Mouse (Mus musculus): ENCODE results near the gene Ash1l.
"Not testable (repeated sequence)": the region's sequence is repeated elsewhere in the genome, so short reads cannot be mapped to it uniquely, and the experiment has no call there.

Gene Ash1l

DNA sequence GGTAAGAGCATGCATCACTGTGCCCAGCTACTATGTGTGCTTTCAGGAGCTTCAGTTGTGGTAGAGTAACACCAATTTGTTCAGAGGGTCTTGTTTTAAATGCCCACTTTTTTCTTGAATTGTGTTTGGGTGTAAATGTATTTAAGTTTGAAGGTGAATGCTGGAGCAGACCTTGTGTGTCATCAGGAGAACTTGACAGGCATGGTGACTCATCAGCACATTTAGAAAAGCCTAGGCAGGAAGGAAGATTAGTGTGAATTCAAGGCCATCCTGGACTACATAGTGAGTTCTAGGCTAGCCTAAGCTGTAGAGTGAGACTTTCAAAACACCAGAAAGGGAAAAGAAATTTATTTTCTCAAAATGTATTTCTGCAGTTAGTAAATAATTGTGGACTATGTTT is 3.3 kb downstream of the Ash1l start:
- no peak for DNase-seq (ENCODE audit: low spot score in 2 of 2)

DNA sequence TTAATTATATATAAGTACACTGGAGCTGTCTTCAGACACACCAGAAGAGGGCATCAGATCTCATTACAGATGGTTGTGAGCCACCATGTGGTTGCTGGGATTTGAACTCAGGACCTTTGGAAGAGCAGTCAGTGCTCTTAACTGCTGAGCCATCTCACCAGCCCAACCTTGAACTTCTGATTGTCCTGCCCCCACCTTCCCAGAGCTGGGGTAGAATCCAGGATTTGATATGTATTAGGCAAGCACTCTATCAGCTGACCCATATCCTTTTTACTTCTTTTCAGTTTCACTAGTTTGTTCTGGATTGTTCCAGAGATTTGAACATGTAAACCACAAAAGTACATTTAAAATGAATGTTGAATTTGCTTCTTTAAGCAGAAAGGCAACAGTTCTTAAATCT is 12.8 kb downstream of the Ash1l start:
- DNase-seq (ENCODE audit: low spot score in 2 of 2): not testable (repeated sequence)

DNA sequence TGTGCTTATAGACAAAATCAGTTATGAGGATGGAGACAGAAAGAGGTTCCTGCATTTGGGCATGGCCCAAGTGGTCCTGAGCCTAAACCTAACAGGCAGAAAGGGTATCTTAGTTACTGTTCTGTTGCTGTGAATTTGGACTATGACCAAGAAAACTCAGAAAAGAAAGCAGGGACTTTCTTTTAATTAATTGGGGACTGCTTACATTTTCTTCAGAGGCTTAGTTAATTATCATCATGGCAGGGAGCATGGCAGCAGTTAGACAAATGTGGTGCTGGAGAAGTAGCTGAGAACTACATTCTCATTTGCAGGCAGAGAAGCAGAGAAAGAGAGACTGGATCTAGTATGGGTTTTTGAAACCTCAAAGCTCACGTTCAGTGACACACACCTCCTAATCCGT is 24.6 kb downstream of the Ash1l start:
- no peak for DNase-seq (ENCODE audit: low spot score in 2 of 2)

DNA sequence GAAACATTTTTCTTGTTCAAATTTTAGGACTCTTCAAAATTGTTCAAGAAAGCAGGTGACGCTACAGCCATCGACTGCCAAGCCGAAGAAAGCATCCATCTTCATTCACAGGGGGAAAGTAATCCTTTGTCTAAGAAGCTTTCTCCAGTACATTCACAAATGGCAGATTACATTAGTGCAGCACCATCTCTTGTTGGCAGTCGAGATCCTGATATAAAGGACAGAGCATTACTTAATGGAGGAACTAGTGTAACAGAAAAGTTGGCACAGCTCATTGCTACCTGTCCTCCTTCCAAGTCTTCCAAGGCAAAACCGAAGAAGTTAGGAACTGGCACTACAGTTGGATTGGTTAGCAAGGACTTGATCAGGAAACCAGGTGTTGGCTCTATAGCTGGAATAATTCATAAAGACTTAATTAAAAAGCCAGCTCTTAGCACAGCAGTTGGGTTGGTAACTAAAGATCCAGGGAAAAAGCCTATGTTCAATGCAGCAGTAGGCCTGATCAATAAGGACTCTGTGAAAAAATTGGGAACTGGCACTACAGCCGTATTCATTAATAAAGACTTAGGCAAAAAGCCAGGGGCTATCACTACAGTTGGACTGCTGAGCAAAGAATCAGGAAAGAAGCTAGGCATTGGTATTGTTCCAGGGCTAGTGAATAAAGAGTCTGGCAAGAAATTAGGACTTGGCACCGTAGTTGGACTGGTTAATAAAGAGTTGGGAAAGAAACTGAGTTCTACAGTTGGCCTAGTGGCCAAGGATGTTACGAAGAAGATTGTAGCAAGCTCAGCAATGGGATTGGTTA is 31.0 kb downstream of the Ash1l start:
- no peak for DNase-seq (ENCODE audit: low spot score in 2 of 2)

DNA sequence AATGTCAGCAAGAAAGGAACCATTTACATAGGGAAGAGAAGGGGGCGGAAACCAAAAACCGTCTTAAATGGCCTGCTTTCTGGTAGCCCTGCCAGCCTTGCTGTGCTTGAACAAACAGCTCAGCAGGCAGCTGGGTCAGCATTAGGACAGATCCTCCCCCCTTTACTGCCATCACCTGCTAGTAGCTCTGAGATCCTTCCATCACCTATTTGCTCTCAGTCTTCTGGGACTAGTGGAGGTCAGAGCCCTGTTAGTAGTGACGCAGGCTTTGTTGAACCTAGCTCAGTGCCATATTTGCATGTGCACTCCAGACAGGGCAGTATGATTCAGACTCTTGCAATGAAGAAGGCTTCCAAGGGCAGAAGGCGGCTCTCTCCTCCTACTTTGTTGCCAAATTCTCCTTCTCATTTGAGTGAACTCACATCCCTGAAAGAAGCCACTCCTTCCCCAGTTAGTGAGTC is 33.5 kb downstream of the Ash1l start:
- peak in 1 of 2 experiments; percentile 13 for DNase-seq (ENCODE audit: low spot score in 2 of 2)

DNA sequence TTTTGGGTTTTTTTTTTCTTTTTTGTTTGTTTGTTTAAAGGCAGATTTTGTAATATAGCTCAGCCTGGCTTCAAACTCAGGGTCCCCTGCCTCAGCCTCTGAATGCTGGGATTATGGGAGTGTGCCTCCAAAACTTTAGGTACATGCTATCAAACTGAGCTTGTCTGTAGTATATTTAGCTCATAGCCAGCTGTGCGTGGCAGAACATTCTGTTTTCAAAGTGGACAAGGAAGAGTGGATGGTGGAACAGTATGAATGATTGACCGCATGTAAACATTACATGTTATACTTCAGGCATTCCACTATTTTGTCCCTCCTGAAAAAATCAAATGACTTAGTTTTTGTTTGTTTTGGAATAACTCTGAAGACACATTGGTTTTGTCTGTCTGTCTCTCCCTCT is 42.4 kb downstream of the Ash1l start:
- no peak for DNase-seq (ENCODE audit: low spot score in 2 of 2)

DNA sequence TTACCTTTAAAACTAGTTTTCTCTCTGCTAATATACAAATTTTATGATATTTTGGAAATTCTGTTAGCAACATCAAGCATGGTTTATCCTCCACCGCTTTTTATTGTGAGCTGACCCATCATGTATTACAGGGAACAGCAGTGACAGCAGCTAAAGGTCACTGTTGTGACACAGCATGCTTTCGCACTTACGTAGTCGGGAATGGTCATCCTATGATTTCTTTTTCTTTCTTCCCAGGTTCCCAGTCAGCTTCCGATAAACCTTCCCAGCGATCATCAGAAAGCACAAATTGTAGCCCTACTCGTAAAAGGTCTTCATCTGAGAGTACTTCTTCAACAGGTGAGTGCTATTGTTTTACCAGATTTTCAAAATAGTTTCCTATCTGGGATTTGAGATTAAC is 51.1 kb downstream of the Ash1l start:
- DNase-seq (ENCODE audit: low spot score in 2 of 2): no peak

GRCm38 (mm10) chr3:89030896-89031295 is 80.5 kb downstream of the Ash1l start:
- DNase-seq (ENCODE audit: low spot score in 2 of 2): not testable (repeated sequence)

DNA sequence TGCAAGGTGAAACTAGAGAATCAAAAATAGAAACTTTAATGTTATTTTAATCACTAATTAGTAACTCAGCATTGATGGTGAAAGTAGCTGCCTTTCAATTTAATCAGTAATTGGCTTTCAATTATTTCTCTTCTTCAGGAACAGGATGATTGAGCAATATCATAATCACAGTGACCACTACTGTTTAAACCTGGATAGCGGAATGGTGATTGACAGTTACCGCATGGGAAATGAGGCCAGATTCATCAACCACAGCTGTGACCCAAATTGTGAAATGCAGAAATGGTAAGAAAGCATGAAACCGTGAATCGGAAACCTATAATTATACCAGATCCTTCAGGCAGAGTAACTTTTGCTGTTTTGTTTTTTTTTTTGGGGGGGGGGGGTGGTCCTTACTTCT is 92.9 kb downstream of the Ash1l start:
- DNase-seq (ENCODE audit: low spot score in 2 of 2): no peak

- DNase-seq (ENCODE audit: low spot score in 2 of 2): peak in 1 of 2 experiments; percentile 31
Measured at GRCm38 (mm10) chr3:89058361-89058760, 107.9 kb downstream of the Ash1l start.

DNA sequence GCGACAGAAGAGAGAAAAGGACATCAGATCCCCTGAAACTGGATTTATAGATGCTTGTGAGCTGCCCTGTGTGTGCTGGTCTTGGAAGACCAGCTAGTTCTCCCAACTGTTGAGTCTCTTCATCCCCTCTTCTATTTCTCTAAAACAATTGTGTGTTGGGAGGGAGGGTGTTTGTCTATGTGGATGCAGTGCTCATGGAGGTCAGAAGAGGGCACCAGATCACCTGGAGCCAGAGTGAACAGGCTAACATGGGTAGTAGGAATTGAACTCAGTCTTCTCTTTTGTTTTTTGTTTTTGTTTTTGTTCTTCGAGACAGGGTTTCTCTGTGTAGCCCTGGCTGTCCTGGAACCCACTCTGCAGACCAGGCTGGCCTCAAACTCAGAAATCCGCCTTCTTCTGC is 108.4 kb downstream of the Ash1l start:
- peak in 1 of 2 experiments; percentile 40 for DNase-seq (ENCODE audit: low spot score in 2 of 2)

DNA sequence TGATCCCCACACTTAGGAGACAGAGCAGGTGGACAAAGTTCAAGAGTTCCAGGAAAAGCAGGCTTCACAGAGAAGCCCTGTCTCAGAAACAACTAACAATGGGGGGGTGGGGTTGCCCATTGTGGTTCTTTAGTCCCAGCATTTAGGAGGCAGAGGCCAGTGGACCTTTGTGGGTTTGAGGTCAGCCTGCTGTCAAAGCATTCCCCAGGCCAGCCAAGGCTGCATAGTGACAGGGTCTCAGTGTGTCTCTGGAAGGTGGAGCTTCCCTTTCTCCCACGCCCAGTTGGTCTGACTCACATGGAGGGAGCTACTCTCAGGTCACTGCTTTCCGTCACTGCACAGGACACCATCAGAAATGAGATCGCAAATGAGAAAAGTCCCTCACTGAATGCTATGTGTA is 111.3 kb downstream of the Ash1l start:
- DNase-seq (ENCODE audit: low spot score in 2 of 2): no peak

- peak in 1 of 2 experiments; percentile 66 for DNase-seq (ENCODE audit: low spot score in 2 of 2)
Measured at GRCm38 (mm10) chr3:89067265-89067664, 116.8 kb downstream of the Ash1l start.

GRCm38 (mm10) chr3:89077383-89077782 is 127.0 kb downstream of the Ash1l start:
- no peak for DNase-seq (ENCODE audit: low spot score in 2 of 2)

DNA sequence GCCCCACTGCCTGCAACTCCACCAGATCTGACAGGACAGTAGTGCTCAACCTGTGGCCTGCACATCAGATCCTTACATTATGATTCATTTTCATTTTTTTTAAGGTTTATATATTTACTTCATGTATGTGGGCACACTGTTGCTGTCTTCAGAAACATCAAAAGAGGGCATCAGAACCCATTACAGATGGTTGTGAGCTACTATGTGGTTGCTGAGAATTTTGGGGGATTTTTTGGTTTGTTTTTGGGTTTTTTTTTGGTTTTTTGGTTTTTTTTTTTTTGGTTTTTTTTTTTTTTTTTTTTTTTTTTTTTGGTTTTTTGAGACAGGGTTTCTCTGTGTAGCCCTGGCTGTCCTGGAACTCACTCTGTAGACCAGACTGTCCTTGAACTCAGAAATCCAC is 131.9 kb downstream of the Ash1l start:
- DNase-seq (ENCODE audit: low spot score in 2 of 2): not testable (repeated sequence)

DNA sequence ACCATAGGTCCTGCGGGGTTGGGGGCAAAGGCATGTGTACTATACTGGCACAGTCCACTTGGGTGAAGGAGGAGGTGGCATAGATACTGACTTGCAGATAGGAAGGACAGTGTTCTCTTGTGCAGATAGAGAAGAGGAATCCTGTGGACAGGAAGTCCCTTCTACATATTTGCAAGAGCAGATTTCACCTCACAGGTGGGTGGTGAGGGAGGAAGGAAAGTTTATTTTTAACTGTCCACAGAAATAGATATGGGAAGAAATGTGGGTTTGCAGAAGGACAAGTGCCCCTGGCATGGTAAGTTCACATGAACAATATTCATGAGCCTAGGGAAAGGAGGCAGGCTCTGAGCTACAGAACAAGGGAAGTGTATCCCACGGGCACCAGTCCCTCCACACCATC is 133.7 kb downstream of the Ash1l start:
- peak in 1 of 2 experiments; percentile 53 for DNase-seq (ENCODE audit: low spot score in 2 of 2)

GRCm38 (mm10) chr3:89084654-89085190 is 134.3 kb downstream of the Ash1l start:
- no peak for DNase-seq (ENCODE audit: low spot score in 2 of 2)

DNA sequence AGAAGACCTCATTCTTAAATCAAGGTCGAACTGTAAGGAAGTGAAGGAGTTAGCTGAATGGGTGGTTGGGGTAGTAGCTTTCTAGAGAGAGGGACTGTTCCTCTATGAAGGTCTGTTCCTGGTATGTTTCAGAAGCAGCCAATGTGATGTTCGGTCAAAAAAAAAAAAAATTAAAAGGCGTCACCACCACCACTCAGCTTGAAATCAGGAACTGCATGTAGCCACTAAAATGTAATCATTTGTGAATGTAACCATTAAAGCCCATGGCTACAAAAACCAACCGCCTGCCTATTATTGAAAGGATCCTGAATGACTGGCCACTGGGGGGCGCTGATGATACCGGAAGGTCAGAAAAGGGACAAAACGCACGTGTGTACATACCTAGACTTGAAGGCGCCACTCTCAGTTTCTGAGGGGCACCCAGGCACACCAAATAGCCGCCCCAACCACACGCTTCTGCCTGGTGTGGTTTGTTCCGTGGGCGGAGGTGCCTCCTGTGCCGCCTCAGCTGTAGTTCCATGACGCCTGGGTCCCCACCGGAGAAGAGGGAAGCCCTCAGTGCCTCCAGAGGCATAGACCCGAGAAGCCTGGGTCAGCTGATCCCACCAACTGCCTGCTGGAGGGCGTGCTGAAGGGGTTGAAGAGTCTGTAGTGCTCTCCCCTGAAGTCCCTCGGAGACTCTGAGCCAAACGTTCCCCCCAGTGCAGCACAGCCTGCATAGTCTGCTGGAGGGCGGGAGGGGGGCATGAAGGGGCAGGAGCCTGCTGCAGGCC is 137.1 kb downstream of the Ash1l start:
- DNase-seq (ENCODE audit: low spot score in 2 of 2): peak; percentile 76 to 82

DNA sequence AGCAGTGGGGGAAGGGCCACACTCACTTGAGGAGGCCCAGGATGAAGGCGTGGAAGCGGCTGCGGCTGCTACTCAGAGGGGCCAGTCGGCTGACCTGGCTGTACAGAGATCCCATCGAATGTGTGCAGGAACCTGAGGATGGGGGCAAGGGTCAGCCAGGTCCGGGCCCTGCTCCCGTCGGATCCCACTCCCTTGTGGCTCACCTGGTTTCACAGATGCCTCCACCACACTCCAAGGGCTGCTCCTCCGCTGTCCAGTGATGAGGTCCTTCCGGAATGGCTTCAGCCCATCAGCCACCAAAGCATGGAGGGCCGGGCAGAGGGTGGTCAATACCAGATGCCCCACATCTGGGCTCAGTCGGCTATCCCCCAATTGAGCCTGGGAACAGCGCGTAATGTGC is 138.6 kb downstream of the Ash1l start:
- DNase-seq (ENCODE audit: low spot score in 2 of 2): no peak

DNA sequence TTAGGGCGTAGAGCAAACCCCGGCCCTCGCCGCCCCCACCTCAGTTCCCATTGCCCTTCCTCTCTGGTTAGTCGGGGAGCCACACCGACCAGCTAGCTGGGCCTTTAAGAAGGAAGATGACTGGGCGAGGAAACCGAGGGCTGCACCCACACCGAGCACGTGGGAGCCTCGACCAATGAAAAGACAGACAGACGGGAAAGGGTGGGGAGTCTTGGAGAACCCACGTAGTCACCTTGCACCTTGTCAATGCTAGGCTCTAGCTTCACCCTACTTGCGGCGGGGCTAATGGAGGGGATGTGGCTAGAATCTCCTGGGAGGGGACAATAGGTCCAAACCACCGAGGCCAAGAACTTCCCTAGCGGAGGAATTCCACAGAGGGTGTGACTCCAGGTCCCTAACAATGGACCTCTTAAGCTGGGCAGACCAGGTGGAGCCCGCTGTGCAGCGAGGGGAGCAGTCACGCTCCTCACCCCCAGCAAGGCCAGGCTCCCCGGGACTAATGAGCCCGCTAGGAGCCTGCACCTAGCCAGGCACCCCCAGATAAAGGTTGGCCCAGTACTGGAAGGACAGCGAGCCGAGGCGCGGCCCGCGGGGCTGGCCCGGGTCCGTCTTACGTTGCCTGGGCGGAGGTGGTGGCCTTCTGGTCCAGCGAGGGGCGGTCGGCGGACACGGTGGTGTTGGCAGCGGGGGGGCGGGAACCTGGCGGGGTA is 139.6 kb downstream of the Ash1l start:
- DNase-seq (ENCODE audit: low spot score in 2 of 2): peak; percentile 88 to 92

GRCm38 (mm10) chr3:89090694-89091655 is 140.6 kb downstream of the Ash1l start:
- peak; percentile 82 to 86 for DNase-seq (ENCODE audit: low spot score in 2 of 2)

All from frontal cortex, postnatal 36 days (tissue).